Mouse (Mus musculus) forebrain, embryonic 14.5 days (tissue): ENCODE measurements at regions not wholly inside any gene's neighbourhood (a gene's known extent, or its start where the extent isn't known, plus 50 kb on each side); places are given as distances from the start of the nearest gene placed in this dataset.

ENCODE experiments used
- ATAC-seq: fragments of 200-750 bp; cut with Nextera tagmentation; 2 replicates; pipeline ENCODE4 v1.8.0; 2017; ENCODE audit warnings: mild to moderate bottlenecking, moderate library complexity
- DNase-seq: peaks from one replicate; pipeline ENCODE4 v3.0.0-alpha.2; 2015; ENCODE audit warnings: low spot score
- H3K27ac ChIP-seq: fragments of 300-500 bp; sonication (generic); 2 replicates; pipeline ENCODE4 v1.5.1; 2014; ENCODE audit warnings: low read depth, mild to moderate bottlenecking, control low read depth, low read length, moderate library complexity
- H3K27me3 ChIP-seq: fragments of 300-500 bp; sonication (generic); replicated peaks from 2 replicates; pipeline ENCODE4 v1.6.1; 2014; ENCODE audit warnings: low read length, control low read depth, mixed read lengths; ENCODE audit not compliant: control insufficient read depth, insufficient read depth
- H3K36me3 ChIP-seq: fragments of 300-500 bp; sonication (generic); 2 replicates; pipeline ENCODE4 v1.6.1; 2014; ENCODE audit warnings: low read length, control low read depth; ENCODE audit not compliant: control insufficient read depth, insufficient read depth
- H3K4me1 ChIP-seq: fragments of 300-500 bp; sonication (generic); 2 replicates; pipeline ENCODE4 v1.6.1; 2014; ENCODE audit warnings: antibody characterized with exemption, low read length, control low read depth; ENCODE audit not compliant: control insufficient read depth, insufficient read depth
- H3K4me2 ChIP-seq: fragments of 300-500 bp; sonication (generic); 2 replicates; pipeline ENCODE4 v1.6.1; 2014; ENCODE audit warnings: mild to moderate bottlenecking, control low read depth, low read length
- H3K4me3 ChIP-seq: fragments of 300-500 bp; sonication (generic); 2 replicates; pipeline ENCODE4 v1.5.1; 2014; ENCODE audit warnings: low read depth, low read length, control low read depth
- H3K9ac ChIP-seq: fragments of 300-500 bp; sonication (generic); 2 replicates; pipeline ENCODE4 v1.6.1; 2014; ENCODE audit warnings: mild to moderate bottlenecking, low read length, control low read depth, moderate library complexity
- H3K9me3 ChIP-seq: fragments of 300-500 bp; sonication (generic); replicated peaks from 2 replicates; pipeline ENCODE4 v1.6.1; 2016; ENCODE audit warnings: low read length, control low read depth, mixed read lengths; ENCODE audit not compliant: control insufficient read depth
- WGBS: fragments of 180-500 bp; shearing (Covaris S2); extraction: QIAGEN DNeasy Blood & Tissue Kit; methylation state at CpG from one replicate; pipeline ENCODE4 v1.1.7; 2014; 5-methylcytosine and 5-hydroxymethylcytosine counted together

- WGBS, result 74% methylated on average over 20 of the region's 20 CpGs
- Histone ChIP-seq H3K27ac (no peak overlapping the region), H3K27me3 (no peaks in the 10 kb centered on the region), H3K9ac (no peak overlapping the region), H3K36me3 (no peaks in the 10 kb centered on the region), H3K4me2 (no peak overlapping the region), H3K4me1 (peaks cover 8% of the 10 kb centered on the region), H3K9me3 (no peaks in the 10 kb centered on the region), H3K4me3 (no peak overlapping the region)
- DNase-seq, result no peak
- no peak for ATAC-seq
Measured at GRCm38 (mm10) chr12:79864346-79865178, 248.3 kb downstream of the Zfp36l1 start.
